Mouse (Mus musculus) cerebellum, adult 9-11 months (tissue): ENCODE measurements around the gene Atp6v0a2.
"Not testable (repeated sequence)": the region's sequence is repeated elsewhere in the genome, so short reads cannot be mapped to it uniquely, and the experiment has no call there.

Experiments used
- DNase-seq: peaks from one replicate; pipeline ENCODE4 v3.0.0; 2022

Atp6v0a2 gene

GRCm38 (mm10) chr5:124628448-124629363, at the start of gene Atp6v0a2:
Gene Atp6v0a2, plus strand, starts transcription at chr5:124628576.
- peak; percentile 91 for DNase-seq

DNA sequence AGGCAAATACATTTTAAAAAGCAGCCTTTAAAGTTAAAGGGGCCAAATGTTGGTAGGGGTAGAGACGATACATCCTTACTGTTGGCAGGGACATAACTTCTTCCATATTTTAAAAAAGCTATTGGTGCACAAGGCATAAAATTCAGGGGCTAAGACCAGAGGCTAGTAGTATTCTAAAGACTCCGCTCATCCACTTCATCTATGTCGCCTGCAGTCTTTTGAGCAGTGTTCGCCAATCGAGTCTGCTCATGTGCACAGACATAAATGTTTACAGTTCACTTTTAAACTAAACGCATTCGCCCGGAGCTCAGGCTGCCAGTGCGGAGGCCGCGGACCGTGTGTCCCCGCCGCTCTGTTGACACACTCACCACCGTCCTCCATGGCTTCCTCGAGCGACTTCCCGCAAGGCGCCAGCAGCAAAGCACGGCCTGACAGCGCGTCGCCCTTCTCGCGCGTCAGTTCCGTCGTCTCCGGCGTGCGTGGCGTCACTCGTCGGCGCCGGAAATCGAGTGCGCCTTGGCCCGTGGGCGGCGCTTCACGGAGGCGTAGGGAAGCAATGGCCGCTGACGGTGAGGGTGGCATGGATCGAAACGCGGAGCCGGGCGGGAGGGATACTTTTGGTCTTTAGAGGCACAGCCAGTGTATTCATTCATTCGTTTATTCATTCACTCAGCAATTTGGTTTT, 49.6 kb upstream of the Atp6v0a2 start, which contains the start of the genes Eif2b1 and Gtf2h3:
Eif2b1 (minus strand) TSS at position 499 of the 685 bp plus-strand sequence.
Gtf2h3 (plus strand) TSS at position 508 of the 685 bp plus-strand sequence.
- peak; percentile 91 for DNase-seq

DNA sequence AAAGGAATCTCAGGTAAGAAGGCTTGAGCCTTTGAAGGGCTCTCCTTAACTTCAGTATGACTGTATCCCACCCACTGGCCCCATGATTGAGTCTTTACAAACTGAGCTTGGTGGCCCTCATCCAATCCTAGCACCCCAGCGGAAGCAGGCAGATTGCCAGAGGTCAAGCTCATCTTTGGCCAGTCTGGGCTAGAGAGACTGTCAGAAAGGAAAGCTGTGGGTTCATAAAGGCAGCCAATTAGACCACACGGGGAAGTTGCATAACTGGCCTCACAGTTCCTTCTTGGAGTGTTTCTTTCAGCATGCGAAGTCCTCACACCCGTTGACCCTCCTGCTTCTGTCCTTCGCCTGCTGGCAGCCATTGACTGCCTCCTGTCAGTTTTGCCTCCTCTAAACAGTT, 45.9 kb upstream of the Atp6v0a2 start:
- no peak for DNase-seq

GRCm38 (mm10) chr5:124592768-124593167, 35.6 kb upstream of the Atp6v0a2 start:
- DNase-seq, result no peak

DNA sequence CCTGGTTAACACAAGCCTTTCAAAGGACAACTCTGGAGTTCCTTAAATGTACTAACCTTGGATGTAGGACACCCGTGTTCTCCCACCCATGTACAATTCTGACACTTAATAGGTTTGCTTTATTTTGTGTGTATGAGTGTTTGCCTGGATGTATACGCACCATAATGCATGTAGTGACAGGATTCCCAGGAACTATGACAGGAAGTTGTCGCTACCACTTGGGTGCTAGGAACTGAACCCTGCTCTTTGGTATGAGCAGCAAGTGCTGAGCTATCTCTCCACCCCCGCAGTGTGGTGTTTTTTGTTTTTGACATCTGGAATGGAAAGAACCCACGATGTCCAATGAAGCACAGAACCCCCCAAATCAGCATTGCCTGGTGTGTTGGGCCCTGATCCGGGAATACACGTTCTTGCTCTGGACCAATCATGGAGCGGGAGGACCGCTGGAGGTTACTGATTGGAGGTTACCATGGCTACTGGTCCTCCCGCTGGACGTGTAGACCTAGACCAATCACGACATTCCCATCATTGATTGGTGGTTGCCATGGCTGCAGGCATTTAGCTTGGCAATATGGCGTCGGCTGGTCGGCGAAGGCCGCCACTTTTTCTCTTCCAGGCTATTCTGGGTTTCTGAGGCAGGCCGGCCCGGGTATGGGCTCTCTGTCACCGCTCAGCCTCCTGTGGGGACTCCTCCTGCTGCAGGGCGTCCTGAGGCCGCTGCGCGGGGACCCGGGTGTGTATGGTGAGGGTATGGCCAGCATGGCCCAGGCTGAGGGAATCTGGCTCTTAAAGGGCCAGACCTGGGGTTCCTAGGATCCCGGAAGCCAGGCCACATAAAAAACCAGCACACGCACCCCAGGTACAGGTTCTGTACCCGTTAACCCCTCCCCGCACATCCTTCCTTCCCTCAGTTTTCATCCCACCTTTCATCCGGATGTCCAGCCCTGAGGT, 29.9 kb upstream of the Atp6v0a2 start:
- DNase-seq, result peak; percentile 96

DNA sequence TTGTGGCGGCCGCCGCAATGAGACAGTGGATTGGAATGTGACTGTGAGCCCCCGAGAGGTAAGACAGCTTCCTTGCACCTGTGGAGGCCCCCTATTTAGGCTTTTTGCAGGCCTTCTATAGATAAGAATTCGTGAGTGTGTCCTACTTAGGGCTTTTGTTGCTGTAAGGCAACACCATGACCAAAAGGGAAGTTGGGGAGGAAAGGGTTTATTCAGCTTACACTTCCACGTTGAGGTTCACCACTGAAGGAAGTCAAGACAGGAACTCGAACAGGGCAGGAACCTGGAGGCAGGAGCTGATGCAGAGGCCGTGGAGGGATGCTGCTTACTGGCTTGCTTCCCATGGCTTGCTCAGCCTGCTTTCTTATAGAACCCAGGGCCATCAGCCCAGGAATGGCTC, 28.6 kb upstream of the Atp6v0a2 start:
- DNase-seq, result not testable (repeated sequence)

DNA sequence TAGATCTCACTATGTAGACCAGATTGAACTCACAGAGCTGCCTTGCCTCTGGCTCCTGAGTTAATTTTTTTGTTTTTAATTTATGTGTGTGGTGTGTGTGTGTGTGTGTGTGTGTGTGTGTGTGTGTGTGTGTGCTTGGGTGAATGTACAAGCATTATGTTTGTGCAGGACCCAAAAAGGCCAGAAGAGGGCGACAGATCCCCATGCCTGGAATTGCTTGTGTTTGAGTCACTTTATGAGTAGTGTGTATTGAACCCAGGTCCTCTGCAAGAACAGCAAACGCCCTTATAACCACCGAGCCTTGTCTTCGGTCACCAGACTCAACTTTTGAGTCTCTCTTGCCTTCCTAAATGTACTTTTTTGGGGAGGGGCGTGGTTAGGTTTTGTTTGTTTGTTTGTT, 26.0 kb upstream of the Atp6v0a2 start:
- DNase-seq, result no peak

DNA sequence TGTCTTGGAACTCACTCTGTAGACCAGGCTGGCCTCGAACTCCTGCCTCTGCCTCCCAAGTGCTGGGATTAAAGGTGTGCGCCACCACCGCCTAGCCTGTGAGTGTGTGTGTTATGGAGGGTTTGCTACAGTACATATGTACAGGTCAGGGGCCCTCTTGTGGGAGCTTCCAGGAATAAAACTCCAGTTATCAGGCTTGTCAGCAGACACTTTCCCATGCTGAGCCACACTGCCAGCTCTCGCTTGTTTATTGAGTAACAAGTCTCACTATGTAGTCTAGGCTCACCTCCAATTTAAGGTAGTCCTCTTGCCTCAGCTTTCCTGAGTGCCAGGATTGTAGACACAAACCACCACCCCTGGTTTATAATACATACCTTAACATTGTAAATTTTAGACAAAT, 24.1 kb upstream of the Atp6v0a2 start:
- no peak for DNase-seq

- DNase-seq, result no peak
Observed at GRCm38 (mm10) chr5:124605041-124605622, 23.2 kb upstream of the Atp6v0a2 start.

GRCm38 (mm10) chr5:124610965-124611364, 17.4 kb upstream of the Atp6v0a2 start:
- no peak for DNase-seq

DNA sequence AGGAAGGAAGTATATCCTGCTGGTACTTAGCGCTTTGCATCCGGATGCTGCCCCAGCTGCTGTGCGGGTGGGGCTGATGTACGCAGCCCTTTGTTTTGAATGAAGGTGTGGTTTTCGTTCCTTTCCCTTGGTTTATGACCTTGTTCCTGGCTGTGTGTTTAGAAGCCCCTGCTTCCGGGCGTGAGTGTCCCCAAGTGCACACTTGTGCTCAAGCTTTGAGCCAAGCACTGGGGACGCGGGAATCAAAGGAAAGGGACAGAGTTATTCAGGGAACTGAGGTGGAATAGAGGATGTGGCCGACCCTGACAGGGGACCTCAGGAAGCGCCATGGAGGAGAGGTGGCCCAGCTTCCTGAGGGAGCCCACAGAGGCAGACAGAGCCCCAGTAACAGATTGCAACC, 13.7 kb upstream of the Atp6v0a2 start:
- no peak for DNase-seq

GRCm38 (mm10) chr5:124618711-124619110, 9.7 kb upstream of the Atp6v0a2 start:
- no peak for DNase-seq

DNA sequence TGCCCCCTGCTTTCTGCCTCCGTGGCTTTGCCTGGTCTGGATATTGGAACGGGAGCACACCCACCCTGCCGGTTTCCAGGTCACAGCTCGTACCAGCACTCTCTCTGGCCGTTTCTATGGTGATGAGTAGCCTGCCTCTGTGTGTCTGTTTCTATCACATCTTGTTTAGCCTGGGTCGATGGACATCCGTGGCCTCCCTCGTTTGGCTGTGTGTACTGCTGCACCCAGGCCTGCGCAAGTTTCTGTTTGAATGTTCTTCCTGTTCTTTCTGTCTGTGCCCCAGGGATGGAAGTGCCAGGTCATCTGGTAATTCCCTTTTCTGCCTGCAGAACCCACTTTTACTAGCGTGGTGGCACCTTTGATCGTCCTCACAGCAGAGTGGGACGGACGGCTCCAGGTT, 7.0 kb upstream of the Atp6v0a2 start:
- DNase-seq, result no peak

DNA sequence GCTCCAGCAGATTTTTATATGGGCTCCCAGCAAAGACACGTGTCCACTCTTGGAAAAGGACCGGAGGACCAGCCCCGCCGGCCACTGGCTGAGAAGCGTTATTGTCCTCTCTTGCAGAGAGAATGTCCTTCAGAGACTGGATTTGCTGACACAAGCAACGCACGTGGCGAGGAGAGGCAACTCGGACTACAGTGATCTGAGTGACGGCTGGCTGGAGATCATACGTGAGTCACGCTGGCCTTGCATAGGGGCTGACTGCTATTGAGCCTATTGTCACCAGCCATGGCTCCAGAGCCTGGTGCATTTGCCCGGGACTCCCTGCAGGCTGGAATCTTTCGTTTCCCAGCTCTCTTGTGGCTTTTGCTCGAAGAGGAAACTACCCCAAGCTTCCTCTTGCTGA, 5.5 kb upstream of the Atp6v0a2 start:
- DNase-seq, result no peak

- DNase-seq, result no peak
Observed at GRCm38 (mm10) chr5:124624291-124624690, 4.1 kb upstream of the Atp6v0a2 start.

DNA sequence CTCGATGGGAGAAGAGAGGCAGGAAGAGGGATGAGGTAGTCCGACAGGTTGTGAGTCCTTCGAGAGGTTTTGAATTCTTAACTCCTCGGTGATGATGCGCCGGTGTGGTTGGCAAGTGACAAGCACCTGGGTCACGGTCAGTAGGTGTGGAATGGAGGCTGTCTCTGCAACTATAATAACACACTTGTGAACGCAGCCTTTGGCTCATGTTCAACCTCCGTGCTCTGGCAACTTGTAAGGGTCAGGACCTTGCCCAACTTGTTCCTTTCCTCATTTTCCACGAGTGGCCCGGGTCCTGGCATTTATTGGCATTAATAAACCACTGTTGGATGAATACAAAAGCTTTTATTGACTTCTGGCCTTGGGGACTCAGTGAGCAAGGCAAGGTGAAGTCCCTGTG, 1.3 kb downstream of the Atp6v0a2 start:
- DNase-seq, result peak; percentile 31

GRCm38 (mm10) chr5:124631685-124632084, 3.3 kb downstream of the Atp6v0a2 start:
- DNase-seq, result no peak

GRCm38 (mm10) chr5:124632461-124632860, 4.1 kb downstream of the Atp6v0a2 start:
- no peak for DNase-seq

DNA sequence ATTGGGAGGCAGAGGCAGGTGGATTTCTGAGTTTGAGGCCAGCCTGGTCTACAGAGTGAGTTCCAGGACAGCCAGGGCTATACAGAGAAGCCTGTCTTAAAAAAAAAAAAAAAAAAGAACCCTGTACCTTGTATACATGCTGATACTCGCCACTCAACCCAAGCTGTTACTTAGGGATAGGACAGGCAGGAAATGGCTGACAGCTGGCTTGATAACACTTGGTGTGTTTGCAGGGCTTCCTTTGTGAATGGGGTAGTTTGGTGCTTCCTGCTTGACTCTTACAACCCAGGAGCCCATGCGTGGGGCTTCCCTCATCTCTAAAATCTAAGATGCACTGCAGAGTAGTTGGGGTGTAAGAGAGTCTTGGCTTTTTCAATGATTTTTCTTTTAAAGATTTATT, 5.0 kb downstream of the Atp6v0a2 start:
- DNase-seq, result no peak

GRCm38 (mm10) chr5:124635068-124635467, 6.7 kb downstream of the Atp6v0a2 start:
- DNase-seq, result not testable (repeated sequence)

DNA sequence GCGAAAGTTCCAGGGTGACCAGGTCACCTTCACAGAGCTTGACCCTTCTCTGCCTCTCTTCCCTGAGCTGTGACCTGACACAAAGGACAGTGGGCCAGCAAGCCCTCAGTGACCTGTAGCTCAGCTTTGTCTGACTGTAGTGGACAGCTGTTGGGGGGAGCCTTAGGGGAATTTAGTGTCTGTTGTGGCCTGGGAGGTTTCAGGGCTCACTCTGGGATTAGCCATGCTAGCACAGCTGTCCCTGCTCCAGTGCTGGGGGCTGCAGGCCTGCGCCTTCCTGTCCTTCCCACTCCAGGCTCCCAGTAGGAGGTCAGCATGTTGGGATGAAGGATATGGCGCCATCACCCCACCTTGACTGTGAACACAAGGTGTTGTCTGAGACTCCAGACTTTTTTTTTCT, 7.8 kb downstream of the Atp6v0a2 start:
- DNase-seq, result no peak

DNA sequence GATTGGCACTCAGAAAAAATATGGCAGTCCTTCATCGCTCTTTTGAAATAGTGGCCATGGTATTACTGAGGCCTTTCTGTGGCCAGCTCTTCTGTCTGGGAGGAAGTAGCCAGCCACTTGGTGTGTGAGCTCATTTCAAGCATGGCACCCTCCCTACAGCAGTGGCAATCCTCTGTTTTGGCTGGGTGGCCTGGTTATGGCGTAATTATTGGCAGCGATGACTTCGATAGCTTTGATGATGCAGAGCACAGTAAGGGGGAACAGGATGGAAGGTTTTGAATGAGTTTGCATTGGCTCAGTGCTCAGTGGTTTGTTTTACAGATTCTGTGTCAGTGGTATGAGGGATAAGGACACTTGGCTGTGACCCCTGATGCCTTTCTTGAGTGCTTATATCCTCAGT, 8.3 kb downstream of the Atp6v0a2 start:
- no peak for DNase-seq
